Mouse (Mus musculus) heart, embryonic 11.5 days (tissue): ENCODE measurements at regions not wholly inside any gene's neighbourhood (a gene's known extent, or its start where the extent isn't known, plus 50 kb on each side); places are given as distances from the start of the nearest gene placed in this dataset.

Experiments used
- ATAC-seq: fragments of 200-750 bp; cut with Nextera tagmentation; replicated peaks from 2 replicates; pipeline ENCODE4 v1.8.0; 2017; ENCODE audit warnings: moderate library complexity; ENCODE audit not compliant: insufficient number of reproducible peaks, low FRiP score, low TSS enrichment
- H3K27ac ChIP-seq: fragments of 300-500 bp; sonication (generic); 2 replicates; pipeline ENCODE4 v1.5.1; 2014; ENCODE audit warnings: mild to moderate bottlenecking, low read depth, low read length
- H3K27me3 ChIP-seq: fragments of 300-500 bp; sonication (generic); 2 replicates; pipeline ENCODE4 v1.6.1; 2014; ENCODE audit warnings: mild to moderate bottlenecking, low read length, mixed read lengths; ENCODE audit not compliant: control insufficient read depth, insufficient read depth
- H3K36me3 ChIP-seq: fragments of 300-500 bp; sonication (generic); 2 replicates; pipeline ENCODE4 v1.6.1; 2014; ENCODE audit warnings: mild to moderate bottlenecking, low read length, moderate library complexity, mixed read lengths; ENCODE audit not compliant: control insufficient read depth, insufficient read depth
- H3K4me1 ChIP-seq: fragments of 300-500 bp; sonication (generic); 2 replicates; pipeline ENCODE4 v1.6.1; 2014; ENCODE audit warnings: low read length; ENCODE audit not compliant: control insufficient read depth, insufficient read depth
- H3K4me2 ChIP-seq: fragments of 300-500 bp; sonication (generic); 2 replicates; pipeline ENCODE4 v1.6.1; 2014; ENCODE audit warnings: mild to moderate bottlenecking, moderate library complexity
- H3K4me3 ChIP-seq: fragments of 300-500 bp; sonication (generic); 2 replicates; pipeline ENCODE4 v1.5.1; 2014; ENCODE audit warnings: low read depth, low read length
- H3K9ac ChIP-seq: fragments of 300-500 bp; sonication (generic); 2 replicates; pipeline ENCODE4 v1.6.1; 2014; ENCODE audit warnings: mild to moderate bottlenecking, low read depth, low read length, moderate library complexity
- H3K9me3 ChIP-seq: fragments of 300-500 bp; sonication (generic); replicated peaks from 2 replicates; pipeline ENCODE4 v1.6.1; 2016; ENCODE audit warnings: low read length; ENCODE audit not compliant: control insufficient read depth
- WGBS: fragments of 180-500 bp; shearing (Covaris S2); extraction: QIAGEN DNeasy Blood & Tissue Kit; methylation state at CpG from one replicate; pipeline ENCODE4 v1.1.7; 2014; ENCODE audit not compliant: insufficient replicate concordance; 5-methylcytosine and 5-hydroxymethylcytosine counted together

GRCm38 (mm10) chrX:57869648-57870047 lies 152.9 kb upstream of the Zic3 start:
- H3K9ac ChIP-seq, result no peak overlapping the region
- no peaks in the 10 kb centered on the region for H3K9me3 ChIP-seq
- H3K4me3 ChIP-seq, result no peak overlapping the region
- no peaks in the 10 kb centered on the region for H3K27me3 ChIP-seq
- 81% methylated on average over 5 of the region's 5 CpGs for WGBS
- no peaks in the 10 kb centered on the region for H3K4me1 ChIP-seq
- no peak overlapping the region for H3K27ac ChIP-seq
- no peak for ATAC-seq
- no peaks in the 10 kb centered on the region for H3K36me3 ChIP-seq
- H3K4me2 ChIP-seq, result no peak overlapping the region

- Histone ChIP-seq H3K27me3 (peaks cover 23% of the 10 kb centered on the region), H3K4me2 (no peak overlapping the region; the same call in 1 of the 2 replicates), H3K4me3 (no peak overlapping the region), H3K9me3 (no peaks in the 10 kb centered on the region), H3K36me3 (no peaks in the 10 kb centered on the region), H3K9ac (no peak overlapping the region), H3K4me1 (no peaks in the 10 kb centered on the region), H3K27ac (no peak overlapping the region)
- no peak for ATAC-seq
- WGBS, result 12% methylated on average over 11 of the region's 11 CpGs
Measured at GRCm38 (mm10) chrX:57916705-57917104, 105.8 kb upstream of the Zic3 start.

- 11% methylated on average over 21 of the region's 21 CpGs for WGBS
- Histone ChIP-seq H3K27me3 (peaks cover 29% of the 10 kb centered on the region), H3K4me2 (no peak overlapping the region), H3K9me3 (no peaks in the 10 kb centered on the region), H3K4me3 (no peak overlapping the region), H3K9ac (no peak overlapping the region), H3K4me1 (no peaks in the 10 kb centered on the region), H3K36me3 (no peaks in the 10 kb centered on the region), H3K27ac (no peak overlapping the region)
- ATAC-seq, result no peak
Measured at GRCm38 (mm10) chrX:57917441-57918145, 104.9 kb upstream of the Zic3 start.

GRCm38 (mm10) chrX:57918181-57919115 lies 104.1 kb upstream of the Zic3 start:
- no peaks in the 10 kb centered on the region for H3K36me3 ChIP-seq
- no peaks in the 10 kb centered on the region for H3K9me3 ChIP-seq
- H3K4me3 ChIP-seq, result no peak overlapping the region
- H3K27ac ChIP-seq, result no peak overlapping the region
- peaks cover 37% of the 10 kb centered on the region for H3K27me3 ChIP-seq
- no peak overlapping the region for H3K4me2 ChIP-seq
- 18% methylated on average over 25 of the region's 25 CpGs for WGBS
- ATAC-seq, result no peak
- no peaks in the 10 kb centered on the region for H3K4me1 ChIP-seq
- no peak overlapping the region for H3K9ac ChIP-seq

GRCm38 (mm10) chrX:57919886-57920285 lies 102.6 kb upstream of the Zic3 start:
- H3K9me3 ChIP-seq, result no peaks in the 10 kb centered on the region
- H3K27me3 ChIP-seq, result peaks cover 37% of the 10 kb centered on the region
- H3K4me2 ChIP-seq, result peak overlapping the region; percentile 52
- no peaks in the 10 kb centered on the region for H3K36me3 ChIP-seq
- peak overlapping the region; percentile 20; the same call in 1 of the 2 replicates for H3K4me3 ChIP-seq
- 19% methylated on average over 16 of the region's 17 CpGs for WGBS
- ATAC-seq, result no peak
- H3K4me1 ChIP-seq, result no peaks in the 10 kb centered on the region
- no peak overlapping the region for H3K9ac ChIP-seq
- H3K27ac ChIP-seq, result no peak overlapping the region

- Histone ChIP-seq H3K4me1 (no peaks in the 10 kb centered on the region), H3K27ac (no peak overlapping the region), H3K36me3 (no peaks in the 10 kb centered on the region), H3K9me3 (no peaks in the 10 kb centered on the region), H3K4me3 (peak overlapping the region; percentile 20; the same call in 1 of the 2 replicates), H3K9ac (no peak overlapping the region), H3K27me3 (peaks cover 37% of the 10 kb centered on the region), H3K4me2 (peak overlapping the region; percentile 52)
- no peak for ATAC-seq
- 17% methylated on average over 18 of the region's 18 CpGs for WGBS
Measured at GRCm38 (mm10) chrX:57920376-57920775, 102.1 kb upstream of the Zic3 start.

GRCm38 (mm10) chrX:57921294-57921693 lies 101.2 kb upstream of the Zic3 start:
- WGBS, result 17% methylated on average over 16 of the region's 16 CpGs
- ATAC-seq, result no peak
- peak overlapping the region; percentile 40 for H3K4me2 ChIP-seq
- H3K27me3 ChIP-seq, result peaks cover 37% of the 10 kb centered on the region
- H3K4me1 ChIP-seq, result no peaks in the 10 kb centered on the region
- H3K4me3 ChIP-seq, result no peak overlapping the region
- H3K27ac ChIP-seq, result no peak overlapping the region
- no peaks in the 10 kb centered on the region for H3K36me3 ChIP-seq
- no peaks in the 10 kb centered on the region for H3K9me3 ChIP-seq
- no peak overlapping the region for H3K9ac ChIP-seq

- Histone ChIP-seq H3K27me3 (peaks cover 37% of the 10 kb centered on the region), H3K4me2 (peak overlapping the region; percentile 40), H3K27ac (no peak overlapping the region), H3K4me3 (peak overlapping the region; percentile 8; the same call in 1 of the 2 replicates), H3K36me3 (no peaks in the 10 kb centered on the region), H3K4me1 (no peaks in the 10 kb centered on the region), H3K9ac (no peak overlapping the region), H3K9me3 (no peaks in the 10 kb centered on the region)
- no peak for ATAC-seq
- 19% methylated on average over 25 of the region's 25 CpGs for WGBS
Measured at GRCm38 (mm10) chrX:57921821-57922449, 100.6 kb upstream of the Zic3 start.
